Mouse (Mus musculus) heart, embryonic 11.5 days (tissue): Measurements from ENCODE around the gene Ccser2. TPM values are rescaled to one million over a fixed set of nuclear protein-coding genes. Genes with fewer than 3 reads are reported as not detected.

Experiments
- ATAC-seq: fragments of 200-750 bp; cut with Nextera tagmentation; replicated peaks from 2 replicates; pipeline ENCODE4 v1.8.0; 2017; ENCODE audit warnings: moderate library complexity; ENCODE audit not compliant: insufficient number of reproducible peaks, low FRiP score, low TSS enrichment
- H3K27ac ChIP-seq: fragments of 300-500 bp; sonication (generic); 2 replicates; pipeline ENCODE4 v1.5.1; 2014; ENCODE audit warnings: mild to moderate bottlenecking, low read depth, low read length
- H3K27me3 ChIP-seq: fragments of 300-500 bp; sonication (generic); 2 replicates; pipeline ENCODE4 v1.6.1; 2014; ENCODE audit warnings: mild to moderate bottlenecking, low read length, mixed read lengths; ENCODE audit not compliant: control insufficient read depth, insufficient read depth
- H3K36me3 ChIP-seq: fragments of 300-500 bp; sonication (generic); 2 replicates; pipeline ENCODE4 v1.6.1; 2014; ENCODE audit warnings: mild to moderate bottlenecking, low read length, moderate library complexity, mixed read lengths; ENCODE audit not compliant: control insufficient read depth, insufficient read depth
- H3K4me1 ChIP-seq: fragments of 300-500 bp; sonication (generic); 2 replicates; pipeline ENCODE4 v1.6.1; 2014; ENCODE audit warnings: low read length; ENCODE audit not compliant: control insufficient read depth, insufficient read depth
- H3K4me2 ChIP-seq: fragments of 300-500 bp; sonication (generic); 2 replicates; pipeline ENCODE4 v1.6.1; 2014; ENCODE audit warnings: mild to moderate bottlenecking, moderate library complexity
- H3K4me3 ChIP-seq: fragments of 300-500 bp; sonication (generic); 2 replicates; pipeline ENCODE4 v1.5.1; 2014; ENCODE audit warnings: low read depth, low read length
- H3K9ac ChIP-seq: fragments of 300-500 bp; sonication (generic); 2 replicates; pipeline ENCODE4 v1.6.1; 2014; ENCODE audit warnings: mild to moderate bottlenecking, low read depth, low read length, moderate library complexity
- H3K9me3 ChIP-seq: fragments of 300-500 bp; sonication (generic); replicated peaks from 2 replicates; pipeline ENCODE4 v1.6.1; 2016; ENCODE audit warnings: low read length; ENCODE audit not compliant: control insufficient read depth
- WGBS: fragments of 180-500 bp; shearing (Covaris S2); extraction: QIAGEN DNeasy Blood & Tissue Kit; methylation state at CpG from one replicate; pipeline ENCODE4 v1.1.7; 2014; ENCODE audit not compliant: insufficient replicate concordance; 5-methylcytosine and 5-hydroxymethylcytosine counted together
- polyA plus RNA-seq: library from polyadenylated mRNA; unstranded; fragments of >200 nt; fragmentation: Nextera tagmentation; extraction: Ambion mirVana; gene quantifications from 2 replicates; pipeline ENCODE4 v1.2.1, GENCODE M21; 2014

Gene Ccser2
- polyA plus RNA-seq, 1 experiment from 2014 or later, result 39.0 TPM

GRCm38 (mm10) chr14:36848860-36849259, 119.7 kb downstream of the Ccser2 start:
- WGBS, result 6% methylated on average over 1 of the region's 1 CpGs
- no peak overlapping the region for H3K4me3 ChIP-seq
- no peaks in the 10 kb centered on the region for H3K36me3 ChIP-seq
- no peak overlapping the region for H3K27ac ChIP-seq
- no peaks in the 10 kb centered on the region for H3K9me3 ChIP-seq
- H3K27me3 ChIP-seq, result no peaks in the 10 kb centered on the region
- ATAC-seq, result no peak
- H3K9ac ChIP-seq, result no peak overlapping the region
- H3K4me2 ChIP-seq, result no peak overlapping the region
- H3K4me1 ChIP-seq, result no peaks in the 10 kb centered on the region

Other genes starting within 250 kb of the Ccser2 start
- gene Rgr, start 80.2 kb upstream of the Ccser2 start, polyA plus RNA-seq, result not detected in 2 replicates
- gene Lrit1, start 86.1 kb upstream of the Ccser2 start, polyA plus RNA-seq, result not detected in 2 replicates
- gene Lrit2, start 99.2 kb upstream of the Ccser2 start, polyA plus RNA-seq, result not detected in 2 replicates
- gene Cdhr1, start 129.6 kb upstream of the Ccser2 start, polyA plus RNA-seq, result 0.13 and 0.41 TPM in 2 replicates
- gene 2610528A11Rik, start 145.2 kb upstream of the Ccser2 start, polyA plus RNA-seq, result 1.2 and 1.5 TPM in 2 replicates
- gene Ghitm, start 166.5 kb upstream of the Ccser2 start, polyA plus RNA-seq, result 317 and 376 TPM in 2 replicates